Mouse (Mus musculus) bone marrow, adult 2 months (tissue): ENCODE measurements around the gene Alad. TPM values are rescaled to one million over a fixed set of nuclear protein-coding genes. Genes with fewer than 3 reads are reported as not detected.

ENCODE experiments used
- H3K27ac ChIP-seq: fragments of 200-500 bp; 2 replicates; pipeline ENCODE4 v1.5.1; 2012; ENCODE audit warnings: low read depth, mild to moderate bottlenecking, control low read depth, inconsistent platforms, low read length; ENCODE audit not compliant: control insufficient read depth, poor library complexity, insufficient read depth
- H3K4me1 ChIP-seq: fragments of 200-500 bp; 2 replicates; pipeline ENCODE4 v1.6.1; 2011; ENCODE audit warnings: low read length; ENCODE audit not compliant: control insufficient read depth, insufficient read depth
- H3K4me3 ChIP-seq: fragments of 200-500 bp; replicated peaks from 2 replicates; pipeline ENCODE3; 2011; ENCODE audit warnings: mild to moderate bottlenecking, low read depth, low read length, control low read depth; ENCODE audit not compliant: control insufficient read depth
- CTCF ChIP-seq: fragments of 200-500 bp; IDR thresholded peaks from 2 replicates; pipeline ENCODE4 v1.5.1; 2011; ENCODE audit warnings: low read length, control low read depth; ENCODE audit not compliant: control insufficient read depth, insufficient read depth
- POLR2A ChIP-seq: fragments of 200-500 bp; IDR thresholded peaks from 2 replicates; pipeline ENCODE4 v1.6.1; 2011; ENCODE audit warnings: low read depth, mild to moderate bottlenecking, control low read depth, low read length, borderline replicate concordance; ENCODE audit not compliant: control insufficient read depth
- WGBS: fragments of 180-500 bp; shearing (Covaris S2); methylation state at CpG from one replicate; pipeline ENCODE4 v1.1.7; 2018; 5-methylcytosine and 5-hydroxymethylcytosine counted together
- polyA plus RNA-seq: library from polyadenylated mRNA; stranded (reverse); fragments of >200 nt; gene quantifications from 2 replicates; pipeline ENCODE4 v1.2.4, GENCODE M21; 2011; ENCODE audit warnings: low replicate concordance; ENCODE audit not compliant: missing spikeins, insufficient read depth, insufficient read length

Alad gene
- polyA plus RNA-seq, 1 experiment, result 321 TPM

GRCm38 (mm10) chr4:62516079-62516478 lies 3.6 kb downstream of the Alad start:
- 35% methylated on average over 2 of the region's 2 CpGs for WGBS
- peak overlapping the region; percentile 90 for H3K4me3 ChIP-seq
- TF ChIP-seq CTCF (no peak), POLR2A (peak; percentile 29; the same call in 1 of the 2 replicates)
- H3K4me1 ChIP-seq, result peaks cover 2% of the 10 kb centered on the region
- peak overlapping the region; percentile 85 for H3K27ac ChIP-seq

DNA sequence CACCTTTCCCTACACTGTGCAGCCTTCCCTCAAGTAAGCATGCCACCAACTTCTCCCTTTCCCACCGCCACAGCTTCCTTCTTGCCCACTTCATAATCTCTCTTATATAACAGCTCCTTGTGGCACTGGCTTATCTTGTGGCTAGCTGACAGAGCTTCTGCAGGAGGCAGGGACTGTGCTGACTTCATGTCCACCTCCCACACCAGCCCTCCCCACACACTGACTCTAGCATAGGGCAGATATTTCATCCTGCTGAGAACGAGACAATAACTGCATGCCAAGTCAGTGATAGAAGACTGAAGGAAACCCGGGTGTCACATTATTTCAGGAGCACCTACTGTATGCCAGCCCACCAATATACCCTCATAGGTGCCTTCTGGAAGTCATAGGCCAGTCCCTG lies 4.2 kb downstream of the Alad start:
- Histone ChIP-seq H3K27ac (peak overlapping the region; percentile 85), H3K4me3 (peak overlapping the region; percentile 90)
- 19% methylated on average over 3 of the region's 3 CpGs for WGBS

GRCm38 (mm10) chr4:62514995-62515394 lies 4.7 kb downstream of the Alad start:
- peaks cover 2% of the 10 kb centered on the region for H3K4me1 ChIP-seq
- no peak for TF ChIP-seq CTCF
- no peak for TF ChIP-seq POLR2A
- 63% methylated on average over 7 of the region's 7 CpGs for WGBS
- peak overlapping the region; percentile 85 for H3K27ac ChIP-seq
- H3K4me3 ChIP-seq, result peak overlapping the region; percentile 90

More for the DNA sequence above, 4.2 kb downstream of the Alad start:
- TF ChIP-seq CTCF, result no peak
- TF ChIP-seq POLR2A, result no peak
- peaks cover 2% of the 10 kb centered on the region for H3K4me1 ChIP-seq

GRCm38 (mm10) chr4:62513998-62514506 lies 5.7 kb downstream of the Alad start:
- H3K27ac ChIP-seq, result no peak overlapping the region
- 72% methylated on average over 11 of the region's 11 CpGs for WGBS
- no peak for TF ChIP-seq CTCF
- TF ChIP-seq POLR2A, result no peak

DNA sequence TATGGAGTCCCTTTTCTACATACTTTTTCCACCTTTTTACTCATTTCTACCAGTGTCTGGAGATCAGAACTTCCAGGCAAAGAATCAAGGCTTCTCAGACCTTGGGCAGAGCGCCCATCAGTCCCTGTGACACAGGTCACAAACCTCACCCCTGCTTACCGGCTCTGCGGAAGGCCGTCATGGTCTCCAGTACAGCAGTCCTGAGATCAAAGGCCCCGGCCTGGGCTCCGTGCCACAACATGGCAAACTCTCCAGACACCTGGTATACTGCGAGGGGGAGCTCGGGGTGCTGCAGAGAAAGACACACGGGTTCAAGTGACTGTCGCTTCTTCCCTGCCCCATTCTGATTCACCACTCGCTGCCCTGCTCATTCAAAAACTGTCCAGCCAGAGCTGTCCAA lies 9.8 kb downstream of the Alad start:
- 94% methylated on average over 11 of the region's 11 CpGs for WGBS
- no peaks in the 10 kb centered on the region for H3K4me1 ChIP-seq
- H3K27ac ChIP-seq, result no peak overlapping the region
- TF ChIP-seq POLR2A (no peak), CTCF (no peak)
- H3K4me3 ChIP-seq, result no peak overlapping the region

More at GRCm38 (mm10) chr4:62513998-62514506, 5.7 kb downstream of the Alad start:
- peak overlapping the region; percentile 14 for H3K4me3 ChIP-seq
- peaks cover 2% of the 10 kb centered on the region for H3K4me1 ChIP-seq

GRCm38 (mm10) chr4:62508839-62509238 lies 10.9 kb downstream of the Alad start:
- WGBS, result 95% methylated on average over 5 of the region's 5 CpGs

GRCm38 (mm10) chr4:62506798-62507197 lies 12.9 kb downstream of the Alad start:
- TF ChIP-seq CTCF (peak; percentile 42; the same call in 1 of the 2 replicates), POLR2A (no peak)
- 20% methylated on average over 2 of the region's 2 CpGs for WGBS
- no peaks in the 10 kb centered on the region for H3K4me1 ChIP-seq
- H3K27ac ChIP-seq, result no peak overlapping the region
- no peak overlapping the region for H3K4me3 ChIP-seq

More at GRCm38 (mm10) chr4:62508839-62509238, 10.9 kb downstream of the Alad start:
- Histone ChIP-seq H3K27ac (no peak overlapping the region), H3K4me3 (no peak overlapping the region), H3K4me1 (no peaks in the 10 kb centered on the region)
- TF ChIP-seq POLR2A (no peak), CTCF (no peak)

- TF ChIP-seq POLR2A (no peak), CTCF (no peak)
- 68% methylated on average over 3 of the region's 3 CpGs for WGBS
- H3K4me3 ChIP-seq, result no peak overlapping the region
- H3K27ac ChIP-seq, result no peak overlapping the region
- no peaks in the 10 kb centered on the region for H3K4me1 ChIP-seq
Observed at GRCm38 (mm10) chr4:62505991-62506390, 13.7 kb downstream of the Alad start.

DNA sequence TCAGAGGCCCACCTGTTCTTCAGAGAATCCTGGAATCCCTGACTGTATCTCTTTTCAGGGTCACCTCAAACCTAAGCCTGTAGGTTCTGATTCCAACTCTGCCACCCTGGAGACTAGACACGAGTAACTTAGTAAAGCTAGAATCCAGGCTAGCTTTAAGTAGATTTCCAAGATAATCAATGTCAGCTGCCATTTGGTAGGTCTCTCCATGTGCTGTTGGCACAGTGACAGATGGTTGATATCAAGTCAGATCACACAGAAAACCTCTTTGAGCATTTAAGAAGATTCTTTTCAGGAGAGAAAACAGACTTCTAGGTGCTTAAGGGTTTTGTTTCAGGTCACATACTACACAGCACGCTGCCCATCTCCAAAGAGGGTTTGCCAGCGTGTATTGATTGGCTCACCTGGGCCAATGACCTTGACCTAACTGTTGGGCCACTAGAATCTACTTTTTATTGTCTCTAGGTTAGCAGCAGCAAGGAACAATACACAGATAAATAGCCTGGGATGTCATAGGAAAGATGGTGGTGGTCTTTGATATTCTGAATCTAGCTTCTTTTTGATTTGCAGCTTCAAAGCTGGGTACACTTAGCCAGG lies 16.2 kb downstream of the Alad start, which contains the start of gene Hdhd3:
TSS of gene Hdhd3 (minus strand) at position 94 of the 597 bp plus-strand sequence.
- 83% methylated on average over 3 of the region's 3 CpGs for WGBS
- Histone ChIP-seq H3K27ac (0 out of 2 replicates have a peak within 1 kb of the TSS, but pooled peaks have one; percentile 3), H3K4me3 (peak within 1 kb of the TSS; percentile 74), H3K4me1 (no peaks in the 10 kb centered on the region)
- TF ChIP-seq POLR2A, result no peak
- TF ChIP-seq CTCF, result no peak

DNA sequence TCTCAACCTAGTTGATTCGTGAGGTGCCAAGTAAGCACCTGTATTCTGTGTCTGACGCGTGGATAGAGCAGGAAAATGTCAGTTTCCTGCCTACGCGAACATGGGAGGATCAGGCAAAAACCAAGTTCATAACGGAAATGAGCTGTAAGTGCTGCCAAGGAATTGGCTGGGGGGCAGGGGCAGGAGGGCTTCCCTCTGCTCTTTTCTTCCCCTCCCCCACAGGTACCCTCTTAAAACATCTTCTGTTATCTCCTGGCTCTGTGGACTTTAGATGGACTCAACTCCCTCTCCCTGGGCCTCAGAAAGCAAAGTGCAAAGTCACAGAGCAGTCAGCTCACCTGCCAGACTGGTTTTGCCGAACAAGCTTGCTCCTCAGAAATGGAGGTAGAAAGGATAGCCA lies 16.7 kb downstream of the Alad start:
- Histone ChIP-seq H3K4me3 (no peak overlapping the region), H3K27ac (no peak overlapping the region), H3K4me1 (no peaks in the 10 kb centered on the region)
- WGBS, result 17% methylated on average over 7 of the region's 7 CpGs
- TF ChIP-seq CTCF, result no peak
- TF ChIP-seq POLR2A, result no peak
